Mouse (Mus musculus) sigmoid colon, adult 10 weeks (tissue): ENCODE results near the gene Dmwd. TPM values are rescaled to one million over a fixed set of nuclear protein-coding genes. Genes with fewer than 3 reads are reported as not detected.

Source experiments
- polyA plus RNA-seq: library from polyadenylated mRNA; stranded (reverse); fragments of 350-450 nt; fragmentation: Illumina TruSeq; extraction: RNeasy Lipid Tissue Mini Kit (QIAGEN cat#74804); gene quantifications from one replicate; pipeline ENCODE4 v1.2.3, GENCODE M21; 2014; ENCODE audit warnings: low read depth, low replicate concordance

Dmwd gene
- polyA plus RNA-seq: not detected

GRCm38 (mm10) chr7:19075723-19076585 is at the start of gene Dmwd:
Dmwd (plus strand) TSS chr7:19076227.

GRCm38 (mm10) chr7:19054047-19054776 is 21.8 kb upstream of the Dmwd start, which contains the start of gene Rsph6a:
Rsph6a (plus strand) TSS chr7:19054690.

GRCm38 (mm10) chr7:19083701-19084100 is 7.7 kb downstream of the Dmwd start, which contains the start of gene Dmpk:
Dmpk (plus strand) TSS chr7:19083849.

GRCm38 (mm10) chr7:19094471-19094825 is 18.4 kb downstream of the Dmwd start, which contains the start of gene Six5:
Six5 (plus strand) TSS chr7:19094594.

GRCm38 (mm10) chr7:19118028-19118771 is 42.2 kb downstream of the Dmwd start, which contains the start of gene Gm4969:
Gm4969 (minus strand) TSS chr7:19118368.

GRCm38 (mm10) chr7:19119631-19120429 is 43.8 kb downstream of the Dmwd start, which contains the start of gene Fbxo46:
Fbxo46 (plus strand) TSS chr7:19119859.

Other genes starting within 250 kb of the Dmwd start
- gene Mill2, start 236.3 kb upstream of the Dmwd start, polyA plus RNA-seq: 12.0 TPM
- gene Pglyrp1, start 204.9 kb upstream of the Dmwd start, polyA plus RNA-seq: 15.6 TPM
- 4.1 TPM for gene Ccdc61, start 165.8 kb upstream of the Dmwd start, polyA plus RNA-seq
- gene Nova2, start 150.3 kb upstream of the Dmwd start, polyA plus RNA-seq: 0.25 TPM
- not detected for gene Nanos2, start 88.8 kb upstream of the Dmwd start, polyA plus RNA-seq
- gene Mypop, start 85.0 kb upstream of the Dmwd start, polyA plus RNA-seq: not detected
- gene Irf2bp1, start 72.2 kb upstream of the Dmwd start, polyA plus RNA-seq: 1.6 TPM
- 20.9 TPM for gene Foxa3, start 52.7 kb upstream of the Dmwd start, polyA plus RNA-seq
- 4.3 TPM for gene Sympk, start 51.9 kb upstream of the Dmwd start, polyA plus RNA-seq
- gene Rsph6a, start 21.5 kb upstream of the Dmwd start, polyA plus RNA-seq: not detected
- 12.7 TPM for gene Dmpk, start 7.6 kb downstream of the Dmwd start, polyA plus RNA-seq
- 1.1 TPM for gene Six5, start 18.4 kb downstream of the Dmwd start, polyA plus RNA-seq
- not detected for gene Gm4969, start 42.1 kb downstream of the Dmwd start, polyA plus RNA-seq
- 0.60 TPM for gene Fbxo46, start 43.6 kb downstream of the Dmwd start, polyA plus RNA-seq
- 7.0 TPM for gene Qpctl, start 73.1 kb downstream of the Dmwd start, polyA plus RNA-seq
- 2.1 TPM for gene Snrpd2, start 73.5 kb downstream of the Dmwd start, polyA plus RNA-seq
- 0.44 TPM for gene Gipr, start 89.9 kb downstream of the Dmwd start, polyA plus RNA-seq
- 0.76 TPM for gene Eml2, start 100.2 kb downstream of the Dmwd start, polyA plus RNA-seq
- 0.76 TPM for gene Gpr4, start 136.3 kb downstream of the Dmwd start, polyA plus RNA-seq
- gene Opa3, start 152.1 kb downstream of the Dmwd start, polyA plus RNA-seq: 12.0 TPM
- 121 TPM for gene Vasp, start 195.6 kb downstream of the Dmwd start, polyA plus RNA-seq
- gene Ppm1n, start 203.8 kb downstream of the Dmwd start, polyA plus RNA-seq: not detected
- gene Rtn2, start 206.4 kb downstream of the Dmwd start, polyA plus RNA-seq: 1.6 TPM
- 1.4 TPM for gene Fosb, start 233.8 kb downstream of the Dmwd start, polyA plus RNA-seq